Mouse (Mus musculus): ENCODE measurements around the gene Rnf212b. TPM values are rescaled to one million over a fixed set of nuclear protein-coding genes. Genes with fewer than 3 reads are reported as not detected.
A peak's percentile ranks its signal among the peaks of the same experiment; 100 is the strongest.

The Rnf212b gene
- polyA plus RNA-seq, 1 experiment from 2014 or later = not detected

GRCm38 (mm10) chr14:54808718-54809667 is 4.9 kb upstream of the Rnf212b start:
- H3K4me1 ChIP-seq (replicated peaks; ENCODE audit: control insufficient read depth, insufficient read depth, low read length) = no peaks in the 10 kb centered on the region
- H3K4me2 ChIP-seq (ENCODE audit: low read length) = no peak overlapping the region
- no peaks in the 10 kb centered on the region for H3K27me3 ChIP-seq (replicated peaks; ENCODE audit: control insufficient read depth, insufficient read depth, low read length)
- no peak overlapping the region for H3K4me3 ChIP-seq (ENCODE audit: low read depth, low read length)
- H3K36me3 ChIP-seq (ENCODE audit: control insufficient read depth, insufficient read depth, low read length) = no peaks in the 10 kb centered on the region
- ATAC-seq (replicated peaks; ENCODE audit: low FRiP score, low TSS enrichment, low read depth) = no peak
- no peak overlapping the region for H3K9ac ChIP-seq (ENCODE audit: low read length)
- no peak overlapping the region for H3K27ac ChIP-seq (ENCODE audit: low read depth)
- H3K9me3 ChIP-seq (ENCODE audit: control insufficient read depth, low read length) = no peaks in the 10 kb centered on the region
- DNase-seq (ENCODE audit: low spot score) = no peak
- WGBS = 64% methylated on average over 4 of the region's 4 CpGs

DNA sequence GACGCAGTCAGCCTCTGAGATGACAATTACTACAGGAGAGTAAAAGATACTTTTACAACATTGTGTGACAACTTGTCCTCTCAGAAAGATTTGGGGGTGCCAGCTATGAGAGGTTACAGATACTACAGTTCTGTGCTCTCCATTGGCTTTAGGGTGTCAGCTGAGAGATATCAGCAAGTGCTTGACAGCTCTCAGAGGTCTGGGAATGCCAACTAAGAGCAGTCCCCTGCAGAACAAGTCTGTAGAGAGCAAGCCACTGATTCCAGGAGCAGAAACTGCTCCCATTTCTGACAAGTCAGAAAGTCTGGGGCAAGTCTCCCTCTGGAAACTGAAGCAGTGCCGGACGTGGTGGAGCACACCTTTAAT is 4.3 kb upstream of the Rnf212b start:
- H3K4me3 ChIP-seq (ENCODE audit: low read depth, low read length) = no peak overlapping the region
- no peak overlapping the region for H3K4me2 ChIP-seq (ENCODE audit: low read length)
- H3K4me1 ChIP-seq (replicated peaks; ENCODE audit: control insufficient read depth, insufficient read depth, low read length) = no peaks in the 10 kb centered on the region
- H3K36me3 ChIP-seq (ENCODE audit: control insufficient read depth, insufficient read depth, low read length) = no peaks in the 10 kb centered on the region
- ATAC-seq (replicated peaks; ENCODE audit: low FRiP score, low TSS enrichment, low read depth) = no peak
- no peaks in the 10 kb centered on the region for H3K9me3 ChIP-seq (ENCODE audit: control insufficient read depth, low read length)
- WGBS = 82% methylated on average over 3 of the region's 3 CpGs
- H3K27me3 ChIP-seq (replicated peaks; ENCODE audit: control insufficient read depth, insufficient read depth, low read length) = no peaks in the 10 kb centered on the region
- no peak overlapping the region for H3K9ac ChIP-seq (ENCODE audit: low read length)
- no peak overlapping the region for H3K27ac ChIP-seq (ENCODE audit: low read depth)
- DNase-seq (ENCODE audit: low spot score) = no peak

DNA sequence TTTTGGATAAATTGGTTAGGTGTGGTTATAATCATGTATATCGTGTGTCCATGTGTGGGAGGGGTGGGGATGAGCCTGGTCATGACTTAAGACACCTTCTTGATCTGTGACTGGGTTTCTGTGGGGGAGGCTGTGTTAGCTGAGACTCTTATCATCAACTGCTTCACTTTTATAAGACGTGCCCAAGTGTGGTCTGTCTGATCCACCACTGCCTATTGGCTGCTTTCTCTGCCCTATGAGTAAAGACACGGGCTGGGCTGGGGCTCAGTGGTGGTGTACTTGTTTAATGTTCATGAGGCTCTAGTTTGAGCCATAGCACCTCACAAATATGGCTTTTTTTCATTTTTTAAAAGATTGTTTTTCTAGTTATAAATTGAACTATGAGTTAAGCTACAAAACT is 1.8 kb downstream of the Rnf212b start:
- Histone ChIP-seq H3K4me1 (replicated peaks; ENCODE audit: control insufficient read depth, insufficient read depth, low read length) (no peaks in the 10 kb centered on the region), H3K27me3 (replicated peaks; ENCODE audit: control insufficient read depth, insufficient read depth, low read length) (no peaks in the 10 kb centered on the region), H3K27ac (ENCODE audit: low read depth) (no peak overlapping the region), H3K4me2 (ENCODE audit: low read length) (no peak overlapping the region), H3K9me3 (ENCODE audit: control insufficient read depth, low read length) (no peaks in the 10 kb centered on the region), H3K9ac (ENCODE audit: low read length) (no peak overlapping the region), H3K4me3 (ENCODE audit: low read depth, low read length) (no peak overlapping the region), H3K36me3 (ENCODE audit: control insufficient read depth, insufficient read depth, low read length) (no peaks in the 10 kb centered on the region)
- 48% methylated on average over 3 of the region's 3 CpGs for WGBS
- ATAC-seq (replicated peaks; ENCODE audit: low FRiP score, low TSS enrichment, low read depth) = no peak
- no peak for DNase-seq (ENCODE audit: low spot score)

DNA sequence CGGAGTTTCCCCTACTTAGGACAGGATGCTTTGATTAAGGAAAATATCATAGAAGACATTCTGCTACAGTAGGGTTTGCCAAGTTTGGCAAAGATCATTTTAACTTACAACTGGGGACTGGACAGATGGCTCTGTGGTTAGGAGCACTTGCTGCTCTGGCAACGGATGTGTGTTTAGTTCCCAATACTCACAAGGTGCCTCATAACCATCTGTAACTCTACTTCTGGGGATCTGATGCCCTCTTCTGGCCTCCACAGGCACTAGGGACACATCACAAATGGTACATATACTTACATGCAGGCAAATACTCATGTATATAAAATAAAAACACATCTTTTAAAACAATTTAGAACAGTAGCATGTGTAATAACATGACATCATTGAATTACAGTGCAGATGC is 3.9 kb downstream of the Rnf212b start:
- DNase-seq (ENCODE audit: low spot score) = no peak
- Histone ChIP-seq H3K9ac (ENCODE audit: low read length) (no peak overlapping the region), H3K36me3 (ENCODE audit: control insufficient read depth, insufficient read depth, low read length) (no peaks in the 10 kb centered on the region), H3K4me2 (ENCODE audit: low read length) (no peak overlapping the region), H3K4me3 (ENCODE audit: low read depth, low read length) (no peak overlapping the region), H3K27ac (ENCODE audit: low read depth) (no peak overlapping the region), H3K4me1 (replicated peaks; ENCODE audit: control insufficient read depth, insufficient read depth, low read length) (no peaks in the 10 kb centered on the region), H3K9me3 (ENCODE audit: control insufficient read depth, low read length) (no peaks in the 10 kb centered on the region), H3K27me3 (replicated peaks; ENCODE audit: control insufficient read depth, insufficient read depth, low read length) (no peaks in the 10 kb centered on the region)
- no peak for ATAC-seq (replicated peaks; ENCODE audit: low FRiP score, low TSS enrichment, low read depth)
- WGBS = 38% methylated on average over 2 of the region's 2 CpGs

- Histone ChIP-seq H3K4me3 (ENCODE audit: low read depth, low read length) (no peak overlapping the region), H3K9me3 (ENCODE audit: control insufficient read depth, low read length) (no peaks in the 10 kb centered on the region), H3K27me3 (replicated peaks; ENCODE audit: control insufficient read depth, insufficient read depth, low read length) (no peaks in the 10 kb centered on the region), H3K4me1 (replicated peaks; ENCODE audit: control insufficient read depth, insufficient read depth, low read length) (no peaks in the 10 kb centered on the region), H3K27ac (ENCODE audit: low read depth) (no peak overlapping the region), H3K36me3 (ENCODE audit: control insufficient read depth, insufficient read depth, low read length) (no peaks in the 10 kb centered on the region), H3K9ac (ENCODE audit: low read length) (no peak overlapping the region), H3K4me2 (ENCODE audit: low read length) (no peak overlapping the region)
- 65% methylated on average over 2 of the region's 2 CpGs for WGBS
- 0 out of 2 replicates have a peak, but pooled peaks have one; percentile 32 for ATAC-seq (replicated peaks; ENCODE audit: low FRiP score, low TSS enrichment, low read depth)
- DNase-seq (ENCODE audit: low spot score) = no peak
Observed at GRCm38 (mm10) chr14:54822301-54822700, 8.4 kb downstream of the Rnf212b start.

GRCm38 (mm10) chr14:54823716-54824115 is 9.8 kb downstream of the Rnf212b start:
- ATAC-seq (replicated peaks; ENCODE audit: low FRiP score, low TSS enrichment, low read depth) (no peak), DNase-seq (ENCODE audit: low spot score) (peak; percentile 24)
- Histone ChIP-seq H3K4me2 (ENCODE audit: low read length) (no peak overlapping the region), H3K9me3 (ENCODE audit: control insufficient read depth, low read length) (no peaks in the 10 kb centered on the region), H3K4me1 (replicated peaks; ENCODE audit: control insufficient read depth, insufficient read depth, low read length) (no peaks in the 10 kb centered on the region), H3K27ac (ENCODE audit: low read depth) (no peak overlapping the region), H3K4me3 (ENCODE audit: low read depth, low read length) (no peak overlapping the region), H3K36me3 (ENCODE audit: control insufficient read depth, insufficient read depth, low read length) (no peaks in the 10 kb centered on the region), H3K27me3 (replicated peaks; ENCODE audit: control insufficient read depth, insufficient read depth, low read length) (no peaks in the 10 kb centered on the region), H3K9ac (ENCODE audit: low read length) (no peak overlapping the region)
- WGBS = 83% methylated on average over 1 of the region's 1 CpGs

DNA sequence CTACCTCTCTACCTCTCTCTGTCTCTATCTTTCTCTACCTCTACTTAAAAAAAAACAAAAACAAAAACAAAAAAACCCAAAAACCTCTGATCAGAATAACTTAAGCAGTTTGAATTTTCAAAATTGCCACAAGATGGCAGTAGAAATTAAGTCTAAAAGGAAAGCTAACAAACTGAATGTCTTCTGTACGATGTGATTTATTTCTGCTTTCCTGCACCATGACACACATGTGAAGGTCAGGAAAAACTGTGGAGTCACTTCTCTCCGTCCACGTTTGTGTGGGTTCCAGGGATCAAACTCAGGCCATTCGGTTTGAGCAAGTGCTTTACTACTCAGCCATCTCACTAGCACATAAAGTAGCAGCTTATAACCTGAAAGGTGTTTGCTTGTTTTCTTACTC is 29.5 kb downstream of the Rnf212b start:
- H3K4me1 ChIP-seq (replicated peaks; ENCODE audit: control insufficient read depth, insufficient read depth, low read length) = no peaks in the 10 kb centered on the region
- ATAC-seq (replicated peaks; ENCODE audit: low FRiP score, low TSS enrichment, low read depth) (no peak), DNase-seq (ENCODE audit: low spot score) (peak; percentile 60)
- 0 out of 2 replicates have a peak, but pooled peaks cover 3% of the 10 kb centered on the region for H3K27me3 ChIP-seq (replicated peaks; ENCODE audit: control insufficient read depth, insufficient read depth, low read length)
- H3K4me3 ChIP-seq (ENCODE audit: low read depth, low read length) = no peak overlapping the region
- WGBS = 5% methylated on average over 4 of the region's 4 CpGs
- no peak overlapping the region for H3K9ac ChIP-seq (ENCODE audit: low read length)
- no peak overlapping the region for H3K4me2 ChIP-seq (ENCODE audit: low read length)
- no peaks in the 10 kb centered on the region for H3K9me3 ChIP-seq (ENCODE audit: control insufficient read depth, low read length)
- no peak overlapping the region for H3K27ac ChIP-seq (ENCODE audit: low read depth)
- H3K36me3 ChIP-seq (ENCODE audit: control insufficient read depth, insufficient read depth, low read length) = no peaks in the 10 kb centered on the region

DNA sequence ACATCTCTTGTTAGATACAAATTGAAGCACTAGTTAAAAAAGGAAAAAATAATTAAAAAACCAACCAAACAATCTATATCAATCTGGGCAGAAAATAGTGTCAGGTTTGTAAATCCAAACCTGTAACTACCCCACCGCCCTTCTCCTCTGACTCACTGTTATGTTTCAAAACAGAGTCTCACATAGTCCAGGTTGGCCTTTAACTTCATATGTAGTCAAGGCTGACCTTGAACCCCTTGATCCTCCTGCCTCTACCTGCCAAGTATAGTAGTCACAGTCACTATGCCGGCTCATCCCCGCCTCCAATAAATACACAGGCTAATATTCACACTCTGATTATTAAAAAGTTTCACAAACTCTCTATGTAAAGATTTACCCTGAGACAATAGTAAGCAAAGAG is 41.8 kb downstream of the Rnf212b start:
- no peak overlapping the region for H3K4me3 ChIP-seq (ENCODE audit: low read depth, low read length)
- no peak for ATAC-seq (replicated peaks; ENCODE audit: low FRiP score, low TSS enrichment, low read depth)
- H3K9ac ChIP-seq (ENCODE audit: low read length) = no peak overlapping the region
- no peaks in the 10 kb centered on the region for H3K9me3 ChIP-seq (ENCODE audit: control insufficient read depth, low read length)
- no peaks in the 10 kb centered on the region for H3K27me3 ChIP-seq (replicated peaks; ENCODE audit: control insufficient read depth, insufficient read depth, low read length)
- H3K36me3 ChIP-seq (ENCODE audit: control insufficient read depth, insufficient read depth, low read length) = peaks cover 35% of the 10 kb centered on the region
- H3K27ac ChIP-seq (ENCODE audit: low read depth) = no peak overlapping the region
- H3K4me2 ChIP-seq (ENCODE audit: low read length) = no peak overlapping the region
- no peak for DNase-seq (ENCODE audit: low spot score)
- 95% methylated on average over 3 of the region's 3 CpGs for WGBS
- H3K4me1 ChIP-seq (replicated peaks; ENCODE audit: control insufficient read depth, insufficient read depth, low read length) = no peaks in the 10 kb centered on the region

DNA sequence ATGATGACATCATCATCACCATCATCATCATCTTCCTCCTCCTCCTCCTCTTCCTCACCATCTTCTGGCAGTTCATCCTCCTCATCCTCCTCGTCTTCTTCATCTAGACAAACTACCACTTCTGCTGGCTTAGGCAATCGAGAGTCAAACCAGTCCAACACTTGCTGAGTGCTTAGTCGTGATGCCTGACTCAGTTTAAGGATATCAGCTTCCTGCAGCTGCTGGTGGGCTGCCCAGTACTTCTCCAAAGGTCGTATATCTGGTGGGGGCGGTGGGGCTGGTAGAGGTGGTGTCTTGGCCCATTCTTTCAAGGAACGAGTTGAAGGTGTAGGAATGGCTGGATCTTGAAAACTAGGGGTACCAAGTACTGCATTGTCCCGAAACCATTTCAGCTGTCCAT is 42.8 kb downstream of the Rnf212b start:
- WGBS = 91% methylated on average over 7 of the region's 7 CpGs
- ATAC-seq (replicated peaks; ENCODE audit: low FRiP score, low TSS enrichment, low read depth) (no peak), DNase-seq (ENCODE audit: low spot score) (no peak)
- peaks cover 35% of the 10 kb centered on the region for H3K36me3 ChIP-seq (ENCODE audit: control insufficient read depth, insufficient read depth, low read length)
- H3K9me3 ChIP-seq (ENCODE audit: control insufficient read depth, low read length) = no peaks in the 10 kb centered on the region
- no peaks in the 10 kb centered on the region for H3K4me1 ChIP-seq (replicated peaks; ENCODE audit: control insufficient read depth, insufficient read depth, low read length)
- H3K27me3 ChIP-seq (replicated peaks; ENCODE audit: control insufficient read depth, insufficient read depth, low read length) = no peaks in the 10 kb centered on the region
- H3K27ac ChIP-seq (ENCODE audit: low read depth) = no peak overlapping the region
- no peak overlapping the region for H3K9ac ChIP-seq (ENCODE audit: low read length)
- H3K4me2 ChIP-seq (ENCODE audit: low read length) = no peak overlapping the region
- H3K4me3 ChIP-seq (ENCODE audit: low read depth, low read length) = no peak overlapping the region

Measured in intestine, embryonic 14.5 days (tissue).